Mouse (Mus musculus): ENCODE results near the gene Vti1a. TPM values are rescaled to one million over a fixed set of nuclear protein-coding genes. Genes with fewer than 3 reads are reported as not detected.

The Vti1a gene
- polyA plus RNA-seq, 1 experiment from 2014 or later: 33.7 TPM

DNA sequence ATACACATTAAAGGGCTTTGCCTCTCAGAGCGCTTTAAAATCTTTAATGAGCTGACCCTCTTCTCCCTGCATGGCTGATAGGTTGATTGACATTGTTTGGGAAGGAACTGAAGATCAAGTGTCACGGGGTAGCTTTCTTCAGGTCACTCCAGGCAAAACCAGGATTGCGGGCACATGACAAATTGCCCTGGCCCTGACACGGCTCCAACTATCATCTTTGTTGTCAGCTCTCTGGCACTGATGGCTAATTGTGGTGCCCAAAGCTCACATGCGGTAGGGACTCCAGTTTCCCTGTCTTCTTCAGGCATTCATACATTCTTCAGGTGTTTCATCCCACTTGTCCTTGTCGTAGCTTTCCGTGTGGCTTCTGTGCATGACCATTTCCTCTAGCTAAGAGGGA, 300.2 kb downstream of the Vti1a start:
- H3K9ac ChIP-seq (replicated peaks): no peak overlapping the region
- ATAC-seq (ENCODE audit: low FRiP score): no peak
- 90% methylated on average over 7 of the region's 7 CpGs for WGBS
- no peaks in the 10 kb centered on the region for H3K36me3 ChIP-seq
- H3K4me2 ChIP-seq: no peak overlapping the region
- no peak overlapping the region for H3K4me3 ChIP-seq (replicated peaks)
- H3K4me1 ChIP-seq: peaks cover 14% of the 10 kb centered on the region
- no peaks in the 10 kb centered on the region for H3K9me3 ChIP-seq (replicated peaks)
- no peak overlapping the region for H3K27ac ChIP-seq (replicated peaks)
- peaks cover 7% of the 10 kb centered on the region; the same call in 1 of the 2 replicates for H3K27me3 ChIP-seq (replicated peaks)

DNA sequence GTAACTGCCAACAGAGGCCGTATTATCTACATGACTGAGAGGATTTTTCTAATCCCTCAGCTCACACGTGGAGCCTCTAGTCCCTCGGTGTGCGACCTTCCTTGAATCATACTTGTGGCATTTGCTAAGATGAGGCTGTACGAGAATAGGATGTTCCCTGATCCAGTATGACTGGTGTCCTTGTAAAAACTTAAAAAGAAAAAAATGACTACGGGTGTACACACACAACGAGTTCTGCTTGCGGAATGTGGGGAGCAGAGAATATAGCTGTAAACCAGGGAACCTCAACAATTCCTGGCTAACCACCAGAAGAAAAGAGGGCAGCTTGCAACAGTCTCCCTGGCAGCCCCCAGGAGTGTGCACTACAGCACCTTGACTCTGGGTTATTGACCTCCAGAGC, 300.8 kb downstream of the Vti1a start:
- no peak for ATAC-seq (ENCODE audit: low FRiP score)
- Histone ChIP-seq H3K9ac (replicated peaks) (no peak overlapping the region), H3K4me1 (peaks cover 20% of the 10 kb centered on the region), H3K4me3 (replicated peaks) (no peak overlapping the region), H3K9me3 (replicated peaks) (no peaks in the 10 kb centered on the region), H3K27me3 (replicated peaks) (peaks cover 12% of the 10 kb centered on the region; the same call in 1 of the 2 replicates), H3K36me3 (no peaks in the 10 kb centered on the region), H3K4me2 (no peak overlapping the region), H3K27ac (replicated peaks) (no peak overlapping the region)
- WGBS: 93% methylated on average over 8 of the region's 8 CpGs

DNA sequence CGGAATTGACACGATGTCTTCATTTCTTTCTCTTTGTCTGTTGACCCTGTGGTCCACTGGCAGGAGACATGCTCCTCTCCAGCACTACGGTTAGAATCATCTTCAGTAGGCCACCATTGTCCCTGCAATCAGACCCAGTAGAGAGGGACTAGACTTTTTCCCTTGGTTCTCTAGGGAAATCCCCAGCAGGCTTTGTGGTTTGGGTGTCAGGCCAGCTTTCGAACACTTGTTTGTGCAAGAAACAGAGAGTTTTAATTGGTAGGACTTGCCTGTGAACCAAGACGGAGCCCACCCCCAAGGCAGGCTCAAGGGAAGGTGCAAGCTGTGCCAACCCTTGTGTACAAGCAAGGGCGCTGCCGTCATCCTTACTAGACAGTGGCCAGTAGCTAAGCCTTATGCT, 302.5 kb downstream of the Vti1a start:
- H3K4me3 ChIP-seq (replicated peaks): no peak overlapping the region
- H3K9ac ChIP-seq (replicated peaks): no peak overlapping the region
- H3K9me3 ChIP-seq (replicated peaks): no peaks in the 10 kb centered on the region
- peaks cover 24% of the 10 kb centered on the region for H3K4me1 ChIP-seq
- H3K4me2 ChIP-seq: no peak overlapping the region
- WGBS: 97% methylated on average over 7 of the region's 7 CpGs
- ATAC-seq (ENCODE audit: low FRiP score): no peak
- H3K36me3 ChIP-seq: no peaks in the 10 kb centered on the region
- H3K27me3 ChIP-seq (replicated peaks): peaks cover 10% of the 10 kb centered on the region; the same call in 1 of the 2 replicates
- no peak overlapping the region for H3K27ac ChIP-seq (replicated peaks)

DNA sequence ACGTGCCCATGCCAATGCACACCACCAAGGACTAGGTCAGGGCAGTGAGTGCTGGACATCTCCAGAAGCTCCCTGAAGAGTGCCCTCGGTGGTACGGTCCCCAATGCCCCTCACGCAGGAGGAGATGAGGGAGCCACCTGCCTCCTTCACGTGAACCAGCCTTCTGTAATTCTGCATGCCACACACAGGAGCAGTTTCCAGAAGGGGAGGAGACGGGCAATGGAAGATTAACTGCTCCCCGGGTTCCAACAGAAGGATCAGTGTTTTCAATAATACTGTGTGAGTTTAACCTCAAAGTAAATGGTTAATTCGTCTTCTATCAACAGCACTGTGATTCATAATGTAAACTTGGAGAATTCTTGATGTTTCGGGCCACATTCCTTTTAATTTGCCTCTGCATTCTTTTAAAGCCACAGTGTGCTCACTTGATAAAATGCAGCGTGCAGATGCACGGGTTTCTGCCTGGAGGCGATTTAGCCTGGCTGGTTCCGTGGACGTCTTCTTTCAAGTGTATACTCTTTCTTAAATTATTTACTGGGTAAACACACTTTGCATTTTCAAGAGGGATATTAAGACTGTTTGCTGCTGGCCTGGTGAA, 304.4 kb downstream of the Vti1a start:
- no peak overlapping the region for H3K4me3 ChIP-seq (replicated peaks)

DNA sequence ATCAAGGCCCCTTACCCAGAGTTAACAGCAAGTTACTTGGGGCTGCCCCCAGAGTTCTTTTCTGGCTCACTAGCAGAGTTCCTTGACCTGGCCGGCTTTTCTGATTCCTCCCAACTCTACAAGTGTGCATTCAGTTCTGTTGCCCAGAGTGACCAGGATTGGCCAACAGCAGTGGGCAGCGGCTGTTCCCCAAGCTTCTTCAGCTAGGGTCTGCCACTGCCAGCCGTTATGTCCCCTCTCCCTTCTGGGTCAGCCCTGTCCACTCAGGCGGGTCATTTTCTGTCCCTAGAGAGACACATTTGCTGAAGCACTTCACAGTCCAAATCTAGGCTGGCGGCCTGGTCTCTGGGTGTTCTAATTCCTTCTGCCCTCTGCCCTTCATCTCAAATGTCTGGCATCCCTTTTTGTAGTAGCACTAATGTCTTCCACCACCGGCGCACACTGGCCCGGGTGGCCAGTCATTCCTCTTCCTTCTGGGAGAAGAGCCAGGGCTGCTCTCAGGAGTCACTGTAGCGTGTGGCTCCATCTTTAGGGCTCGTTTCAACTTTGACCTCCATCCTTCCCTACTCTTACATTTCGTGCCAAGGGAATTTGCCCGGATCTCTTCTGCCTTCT, 305.0 kb downstream of the Vti1a start:
- no peak overlapping the region for H3K4me2 ChIP-seq
- H3K27me3 ChIP-seq (replicated peaks): peaks cover 17% of the 10 kb centered on the region
- 73% methylated on average over 12 of the region's 12 CpGs for WGBS
- no peaks in the 10 kb centered on the region for H3K36me3 ChIP-seq
- H3K4me3 ChIP-seq (replicated peaks): no peak overlapping the region
- no peak for ATAC-seq (ENCODE audit: low FRiP score)
- H3K9ac ChIP-seq (replicated peaks): no peak overlapping the region
- no peaks in the 10 kb centered on the region for H3K9me3 ChIP-seq (replicated peaks)
- no peak overlapping the region for H3K27ac ChIP-seq (replicated peaks)
- peaks cover 27% of the 10 kb centered on the region for H3K4me1 ChIP-seq

More for the DNA sequence above, 304.4 kb downstream of the Vti1a start:
- peaks cover 11% of the 10 kb centered on the region for H3K27me3 ChIP-seq (replicated peaks)
- no peak overlapping the region for H3K27ac ChIP-seq (replicated peaks)
- no peaks in the 10 kb centered on the region for H3K9me3 ChIP-seq (replicated peaks)
- ATAC-seq (ENCODE audit: low FRiP score): no peak
- WGBS: 42% methylated on average over 14 of the region's 14 CpGs
- H3K9ac ChIP-seq (replicated peaks): no peak overlapping the region
- H3K4me2 ChIP-seq: no peak overlapping the region
- H3K4me1 ChIP-seq: peaks cover 27% of the 10 kb centered on the region
- no peaks in the 10 kb centered on the region for H3K36me3 ChIP-seq

DNA sequence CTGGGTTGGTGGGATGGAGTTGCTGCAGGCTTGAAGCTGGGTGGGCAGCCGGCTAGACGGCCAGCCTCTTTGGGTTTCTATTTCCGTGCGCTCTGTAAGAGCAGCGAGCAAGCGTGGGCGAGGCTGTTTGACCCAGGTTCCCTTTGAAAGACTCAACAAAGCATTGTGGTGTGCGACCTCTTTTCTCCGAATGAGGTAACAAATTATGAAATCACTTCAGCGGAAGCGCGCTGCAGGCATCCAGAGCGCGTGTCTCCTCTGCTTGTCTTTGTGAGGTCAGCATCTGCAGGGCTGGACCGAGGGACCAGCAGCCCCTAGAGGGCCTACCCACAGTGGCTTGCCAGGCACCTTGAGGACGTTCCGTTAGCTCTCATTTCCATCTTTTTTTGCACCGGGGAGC, 306.7 kb downstream of the Vti1a start:
- Histone ChIP-seq H3K9me3 (replicated peaks) (no peaks in the 10 kb centered on the region), H3K4me1 (peaks cover 36% of the 10 kb centered on the region), H3K4me3 (replicated peaks) (no peak overlapping the region), H3K4me2 (no peak overlapping the region), H3K27ac (replicated peaks) (no peak overlapping the region), H3K27me3 (replicated peaks) (peaks cover 19% of the 10 kb centered on the region), H3K9ac (replicated peaks) (no peak overlapping the region), H3K36me3 (no peaks in the 10 kb centered on the region)
- no peak for ATAC-seq (ENCODE audit: low FRiP score)
- WGBS: 71% methylated on average over 18 of the region's 18 CpGs

DNA sequence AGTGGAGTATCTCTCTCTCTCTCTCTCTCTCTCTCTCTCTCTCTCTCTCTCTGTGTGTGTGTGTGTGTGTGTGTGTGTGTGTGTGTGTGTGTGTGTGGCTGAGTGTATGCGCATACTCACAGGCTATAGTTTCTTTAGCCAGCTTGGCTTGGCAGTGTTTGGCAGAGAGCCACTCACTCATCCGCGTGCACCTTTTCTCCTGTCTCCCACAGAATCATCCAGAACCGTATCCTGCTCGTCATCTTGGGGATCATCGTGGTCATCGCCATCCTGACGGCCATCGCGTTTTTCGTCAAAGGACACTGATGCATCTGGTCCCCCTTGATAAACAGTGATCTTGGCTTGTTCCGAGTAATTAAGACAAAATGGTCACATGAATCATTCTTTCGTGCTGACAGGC, 307.5 kb downstream of the Vti1a start:
- Histone ChIP-seq H3K36me3 (no peaks in the 10 kb centered on the region), H3K9me3 (replicated peaks) (no peaks in the 10 kb centered on the region), H3K27me3 (replicated peaks) (peaks cover 23% of the 10 kb centered on the region), H3K4me1 (peaks cover 36% of the 10 kb centered on the region), H3K9ac (replicated peaks) (no peak overlapping the region), H3K4me2 (no peak overlapping the region), H3K4me3 (replicated peaks) (no peak overlapping the region), H3K27ac (replicated peaks) (no peak overlapping the region)
- WGBS: 58% methylated on average over 13 of the region's 13 CpGs
- ATAC-seq (ENCODE audit: low FRiP score): no peak

DNA sequence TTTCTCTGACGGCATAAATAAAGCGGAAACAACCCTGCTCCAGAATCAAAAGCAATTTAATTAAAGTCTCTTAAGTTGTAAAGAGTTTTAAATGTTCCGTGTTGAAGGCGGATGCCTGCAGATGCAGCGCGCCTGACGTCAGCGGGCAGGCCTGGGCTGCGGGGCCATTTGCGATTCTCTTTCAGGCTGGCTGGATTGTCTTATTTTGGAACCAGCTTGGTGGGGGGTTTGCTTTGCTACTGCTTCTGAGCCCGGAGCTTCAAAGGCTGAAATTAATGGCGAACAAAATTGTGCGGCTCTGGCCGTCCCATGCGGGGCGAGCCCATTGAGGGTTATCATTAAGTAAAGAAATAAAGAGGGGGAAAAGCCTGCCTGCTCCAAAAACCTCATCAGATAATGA, 310.4 kb downstream of the Vti1a start:
- 24% methylated on average over 16 of the region's 16 CpGs for WGBS
- ATAC-seq (ENCODE audit: low FRiP score): no peak
- Histone ChIP-seq H3K27me3 (replicated peaks) (peaks cover 37% of the 10 kb centered on the region), H3K4me2 (peak overlapping the region; percentile 35), H3K27ac (replicated peaks) (no peak overlapping the region), H3K9me3 (replicated peaks) (no peaks in the 10 kb centered on the region), H3K9ac (replicated peaks) (no peak overlapping the region), H3K36me3 (no peaks in the 10 kb centered on the region), H3K4me1 (peaks cover 20% of the 10 kb centered on the region), H3K4me3 (replicated peaks) (no peak overlapping the region)

DNA sequence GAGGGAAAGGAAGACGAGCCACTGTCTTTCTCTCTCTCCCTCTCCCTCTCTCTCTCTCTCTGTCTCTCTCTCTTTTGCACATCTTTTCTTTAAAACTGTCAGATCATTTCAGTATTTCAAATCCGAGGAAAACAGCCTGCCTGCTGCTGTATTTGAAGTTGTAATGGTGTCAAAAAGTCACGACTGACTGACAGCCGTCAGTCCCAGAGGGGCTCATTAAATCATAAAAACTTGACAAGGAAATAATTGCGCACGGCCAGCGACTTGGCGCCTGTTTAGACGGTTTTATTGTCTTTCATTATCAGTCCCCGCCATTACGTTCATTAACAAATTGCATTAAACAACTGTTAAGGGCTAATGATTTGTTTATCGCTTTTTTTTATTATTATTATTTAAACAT, 310.9 kb downstream of the Vti1a start:
- Histone ChIP-seq H3K4me3 (replicated peaks) (no peak overlapping the region), H3K27me3 (replicated peaks) (peaks cover 34% of the 10 kb centered on the region), H3K36me3 (no peaks in the 10 kb centered on the region), H3K9me3 (replicated peaks) (no peaks in the 10 kb centered on the region), H3K9ac (replicated peaks) (no peak overlapping the region), H3K4me1 (peaks cover 16% of the 10 kb centered on the region), H3K27ac (replicated peaks) (no peak overlapping the region), H3K4me2 (peak overlapping the region; percentile 35)
- 27% methylated on average over 12 of the region's 12 CpGs for WGBS
- ATAC-seq (ENCODE audit: low FRiP score): no peak

DNA sequence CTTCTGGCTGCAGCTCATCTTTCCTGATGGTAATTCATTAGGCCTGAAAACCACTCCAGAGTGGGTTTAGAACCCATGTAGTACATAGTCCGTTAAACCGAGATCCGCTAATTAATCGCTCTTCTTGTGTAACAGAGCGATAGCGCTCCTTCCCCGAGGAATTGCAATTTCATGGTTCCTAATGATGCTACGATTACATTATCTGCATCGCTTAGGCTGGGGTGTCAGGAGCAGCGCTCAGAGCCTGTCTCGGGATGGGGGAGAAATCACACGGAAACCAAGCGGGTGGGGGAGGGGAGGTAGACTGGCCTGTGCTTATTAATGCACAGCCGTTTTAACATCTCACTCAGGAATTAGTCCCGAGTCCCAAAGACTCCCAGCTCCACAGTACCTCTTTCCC, 319.4 kb downstream of the Vti1a start:
- Histone ChIP-seq H3K27ac (replicated peaks) (no peak overlapping the region), H3K4me2 (no peak overlapping the region), H3K4me3 (replicated peaks) (no peak overlapping the region), H3K9me3 (replicated peaks) (no peaks in the 10 kb centered on the region), H3K36me3 (no peaks in the 10 kb centered on the region), H3K9ac (replicated peaks) (no peak overlapping the region), H3K4me1 (peaks cover 7% of the 10 kb centered on the region; the same call in 1 of the 2 replicates), H3K27me3 (replicated peaks) (peaks cover 42% of the 10 kb centered on the region)
- WGBS: 27% methylated on average over 15 of the region's 15 CpGs
- ATAC-seq (ENCODE audit: low FRiP score): no peak

DNA sequence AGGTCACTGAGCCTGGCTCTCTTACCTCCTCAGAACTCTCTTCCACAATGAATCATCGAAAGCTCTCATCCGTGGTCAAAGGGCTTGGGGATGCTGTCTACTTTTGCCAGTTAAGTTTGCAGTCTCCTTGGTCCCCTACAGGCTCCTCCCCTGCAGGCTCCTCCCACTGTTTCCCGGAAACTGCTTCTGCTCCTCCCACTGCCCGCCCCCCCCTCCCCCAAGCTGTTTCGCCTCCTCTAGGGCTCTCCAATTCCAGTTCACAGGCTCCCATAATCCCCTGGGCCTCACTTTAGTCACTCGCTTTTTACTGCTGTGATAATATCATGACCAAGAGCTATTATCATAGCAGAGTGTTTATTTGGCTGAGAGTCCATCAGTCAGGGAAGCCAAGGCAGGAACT, 324.2 kb downstream of the Vti1a start:
- Histone ChIP-seq H3K9me3 (replicated peaks) (no peaks in the 10 kb centered on the region), H3K4me2 (no peak overlapping the region), H3K36me3 (no peaks in the 10 kb centered on the region), H3K27me3 (replicated peaks) (peaks cover 36% of the 10 kb centered on the region; the same call in 1 of the 2 replicates), H3K9ac (replicated peaks) (no peak overlapping the region), H3K27ac (replicated peaks) (no peak overlapping the region), H3K4me1 (peaks cover 17% of the 10 kb centered on the region), H3K4me3 (replicated peaks) (no peak overlapping the region)
- 90% methylated on average over 6 of the region's 6 CpGs for WGBS
- no peak for ATAC-seq (ENCODE audit: low FRiP score)

DNA sequence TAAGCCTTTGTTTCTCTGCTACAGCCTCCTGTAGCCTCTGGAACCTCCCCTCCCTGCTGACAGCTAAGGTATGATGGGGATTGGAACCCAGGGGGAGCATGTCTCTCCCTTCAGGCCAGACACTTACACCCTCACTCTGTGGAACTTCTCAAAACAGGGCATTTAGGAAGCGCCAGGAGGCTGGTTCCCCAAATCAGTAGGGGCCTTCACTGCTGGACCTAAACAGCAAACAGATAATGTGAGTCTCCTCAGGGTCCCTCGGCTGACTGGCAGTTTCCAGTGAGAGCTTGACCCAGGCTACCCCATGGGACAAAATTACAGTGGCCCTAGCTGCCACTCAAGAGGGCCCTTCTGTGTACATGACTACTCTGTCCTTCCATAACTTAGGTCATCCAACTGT, 325.8 kb downstream of the Vti1a start:
- H3K36me3 ChIP-seq: no peaks in the 10 kb centered on the region
- H3K4me2 ChIP-seq: no peak overlapping the region
- H3K4me3 ChIP-seq (replicated peaks): no peak overlapping the region
- H3K4me1 ChIP-seq: peaks cover 13% of the 10 kb centered on the region
- no peak for ATAC-seq (ENCODE audit: low FRiP score)
- H3K27ac ChIP-seq (replicated peaks): no peak overlapping the region
- H3K27me3 ChIP-seq (replicated peaks): peaks cover 49% of the 10 kb centered on the region; the same call in 1 of the 2 replicates
- 88% methylated on average over 2 of the region's 2 CpGs for WGBS
- H3K9me3 ChIP-seq (replicated peaks): no peaks in the 10 kb centered on the region
- no peak overlapping the region for H3K9ac ChIP-seq (replicated peaks)

Measured in neural tube, embryonic 15.5 days (tissue).